Mouse (Mus musculus) embryo, embryonic 9.5 days (tissue): ENCODE measurements around the gene Chka.
A peak's percentile ranks its signal among the peaks of the same experiment; 100 is the strongest.

ENCODE experiments used
- DNase-seq: peaks from one replicate; pipeline ENCODE4 v3.0.0-alpha.2; 2017; ENCODE audit errors: extremely low spot score

Chka gene

DNA sequence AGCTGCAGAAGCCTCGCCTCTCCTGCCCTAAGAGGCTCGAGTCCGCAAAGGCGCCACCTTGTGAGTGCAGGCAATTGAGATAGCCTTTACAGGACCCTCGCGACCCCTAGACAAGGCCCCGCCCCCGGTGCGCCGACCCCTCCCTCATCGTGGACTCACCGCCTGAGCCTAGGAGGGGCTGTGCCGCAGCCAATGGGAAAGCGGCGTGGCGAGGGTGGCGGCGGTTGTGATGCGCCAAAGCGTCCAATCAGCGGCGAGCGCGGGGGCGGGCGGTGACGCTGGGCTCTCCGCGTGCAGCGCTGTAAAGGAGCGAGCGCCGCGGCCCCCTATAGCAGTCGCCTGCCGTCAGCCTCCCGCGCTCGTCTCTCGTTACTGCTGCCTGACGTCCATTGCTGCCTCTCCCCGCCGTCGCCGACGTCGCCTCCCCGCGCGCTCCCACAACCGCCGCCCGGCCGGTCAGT, at the start of gene Chka:
Gene Chka (plus strand): TSS at position 272 of the 461 bp plus-strand sequence.
- DNase-seq = peak; percentile 99

DNA sequence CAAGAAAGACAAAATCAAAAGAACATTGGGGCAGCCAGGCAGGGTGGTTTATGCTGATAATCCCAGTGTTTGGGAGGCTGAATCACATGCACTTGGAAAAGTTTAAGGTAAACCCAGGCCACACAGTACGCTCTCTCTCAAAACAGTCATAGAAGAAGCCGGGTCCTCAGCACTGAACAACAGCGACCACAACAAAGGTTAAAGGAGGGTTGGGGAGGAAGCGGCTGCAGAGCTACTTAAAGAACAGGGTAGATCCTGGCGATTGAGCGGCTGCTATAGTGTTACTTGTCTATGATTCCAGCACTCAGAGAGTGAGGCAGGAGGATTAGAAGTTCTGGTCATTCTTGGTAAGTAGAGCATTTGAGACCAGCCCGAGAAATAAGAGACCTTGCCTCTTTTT, 46.0 kb upstream of the Chka start:
- DNase-seq = no peak

DNA sequence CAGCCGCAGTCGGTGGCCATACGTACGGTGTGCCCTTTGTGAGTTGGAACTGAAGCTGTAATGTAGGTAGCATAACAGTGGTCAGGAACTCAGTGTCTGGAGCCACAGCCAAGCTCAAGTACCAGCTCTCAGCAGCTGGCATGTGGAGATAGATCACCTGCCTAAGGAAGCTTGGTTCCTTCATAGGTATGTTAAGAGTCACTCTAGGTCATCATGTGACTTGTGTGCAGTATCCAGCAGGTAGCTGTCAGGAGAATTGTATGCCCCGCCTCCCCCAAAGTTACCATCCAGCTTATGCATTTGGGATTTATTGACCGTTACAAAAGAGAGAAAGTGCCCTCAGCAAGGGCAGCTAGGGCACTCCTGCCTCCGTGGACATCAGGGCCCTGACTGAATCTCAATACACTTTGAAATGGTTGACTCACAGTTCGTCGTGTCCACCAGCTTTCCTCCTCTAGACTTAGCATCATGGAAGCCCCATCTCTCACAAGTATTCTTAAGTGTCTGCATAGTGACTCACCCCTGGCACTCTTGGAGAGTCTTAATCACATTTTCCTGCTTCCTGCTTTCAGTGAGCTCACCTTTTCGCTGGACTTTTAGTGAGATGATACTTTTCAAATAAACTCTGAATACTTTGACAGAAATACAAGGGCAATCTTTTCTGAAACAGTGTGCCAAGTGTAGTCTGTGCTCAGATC, 40.9 kb upstream of the Chka start:
- no peak for DNase-seq

DNA sequence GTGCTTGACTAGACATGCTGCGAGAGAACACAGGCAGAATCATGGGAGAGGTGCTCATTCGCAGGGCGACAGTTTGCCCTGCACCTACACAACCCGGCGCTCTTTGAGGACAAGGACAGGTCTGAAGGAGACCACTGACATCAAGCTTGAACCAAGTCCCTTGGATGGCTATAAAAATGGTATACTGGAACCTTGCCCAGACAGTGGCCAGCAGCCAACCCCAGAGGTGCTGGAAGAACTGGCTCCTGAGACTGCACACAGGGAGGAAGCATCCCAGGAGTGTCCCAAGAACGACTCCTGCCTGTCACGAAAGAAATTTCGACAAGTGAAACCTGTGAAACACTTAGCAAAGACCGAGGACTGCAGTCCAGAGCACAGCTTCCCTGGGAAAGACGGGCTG, 37.1 kb upstream of the Chka start:
- DNase-seq = no peak

DNA sequence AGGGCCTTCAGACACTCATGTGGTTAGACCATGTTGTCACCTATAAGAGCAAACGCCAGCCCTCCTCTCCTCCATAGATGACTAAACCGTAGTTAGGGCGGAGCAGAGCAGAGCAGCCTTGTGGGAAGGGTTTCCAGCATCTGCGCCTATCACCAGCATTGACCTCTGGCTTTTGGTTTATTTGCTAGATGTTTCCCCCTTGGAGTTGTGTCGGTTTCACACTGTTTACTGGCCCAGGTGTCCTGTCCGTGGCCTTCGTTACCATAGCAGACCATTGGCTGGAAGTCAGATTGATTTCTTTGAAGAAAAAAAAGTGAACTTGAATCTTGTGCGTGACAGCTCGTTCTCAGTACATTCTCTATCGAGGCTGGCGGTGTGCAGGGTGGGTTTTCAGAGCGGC, 35.7 kb upstream of the Chka start:
- DNase-seq = no peak

DNA sequence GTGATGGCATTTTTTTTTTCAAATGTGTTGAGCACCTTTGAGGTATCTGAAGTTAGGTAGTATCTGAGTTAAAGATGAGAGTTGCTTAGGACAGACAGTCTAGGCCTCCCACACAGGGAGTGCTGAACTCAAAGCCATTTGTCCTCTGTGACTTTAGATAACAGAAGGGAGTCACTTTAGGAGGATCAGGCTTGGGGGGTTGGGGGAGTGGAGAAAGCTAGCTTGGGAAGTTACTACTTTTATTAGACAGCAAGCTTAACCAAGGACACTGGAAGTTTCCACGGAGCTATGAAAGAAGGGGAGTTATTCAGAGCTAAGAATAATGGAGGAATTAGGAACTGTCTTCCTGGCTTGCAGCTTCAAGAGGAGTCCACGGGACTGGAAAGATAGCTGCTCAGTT, 32.5 kb upstream of the Chka start:
- no peak for DNase-seq

DNA sequence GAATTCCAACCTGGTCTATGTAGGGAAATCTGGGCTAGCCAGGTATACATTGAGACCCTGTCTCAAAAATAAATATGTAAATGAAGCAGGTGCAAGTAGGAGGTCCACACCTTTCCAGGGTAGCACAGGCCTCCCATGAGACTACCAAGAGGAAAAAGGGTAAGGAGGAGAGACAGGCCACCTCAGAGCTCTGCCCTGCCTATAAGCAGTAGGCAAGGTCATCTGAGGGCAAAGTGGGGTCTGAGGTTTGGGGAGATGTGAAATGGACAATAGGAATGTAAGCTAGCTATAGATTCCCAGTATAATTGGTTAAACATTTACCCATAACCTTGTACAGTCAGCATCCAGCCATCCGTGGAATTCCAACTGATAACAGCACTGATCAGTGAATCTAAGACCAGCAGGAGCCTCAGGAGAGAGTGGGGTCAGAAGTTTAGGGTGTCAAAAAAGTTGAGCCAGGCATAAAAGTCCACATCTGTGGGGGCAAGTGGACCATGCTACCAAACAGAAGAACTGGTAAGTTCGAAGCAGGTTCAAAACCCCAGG, 31.6 kb upstream of the Chka start:
- DNase-seq = no peak

DNA sequence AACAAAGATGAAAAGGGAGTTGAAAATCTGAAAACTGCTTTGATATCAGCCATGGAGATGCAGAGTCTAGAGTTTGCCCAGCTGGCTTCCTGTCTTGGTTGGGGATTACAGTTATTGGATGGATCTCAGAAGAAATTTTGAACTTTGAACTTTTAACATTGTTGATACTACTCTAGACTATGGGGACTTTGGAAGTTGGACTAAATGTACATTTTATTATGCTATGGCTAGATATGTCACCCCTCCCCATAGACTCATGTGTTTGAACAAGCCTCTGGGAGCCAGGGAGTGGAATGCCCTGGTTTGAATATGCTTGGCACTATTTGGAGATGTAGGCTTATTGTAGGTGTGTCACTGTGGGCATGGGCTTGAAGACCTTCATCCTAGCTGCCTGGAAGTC, 26.5 kb upstream of the Chka start:
- DNase-seq = no peak

DNA sequence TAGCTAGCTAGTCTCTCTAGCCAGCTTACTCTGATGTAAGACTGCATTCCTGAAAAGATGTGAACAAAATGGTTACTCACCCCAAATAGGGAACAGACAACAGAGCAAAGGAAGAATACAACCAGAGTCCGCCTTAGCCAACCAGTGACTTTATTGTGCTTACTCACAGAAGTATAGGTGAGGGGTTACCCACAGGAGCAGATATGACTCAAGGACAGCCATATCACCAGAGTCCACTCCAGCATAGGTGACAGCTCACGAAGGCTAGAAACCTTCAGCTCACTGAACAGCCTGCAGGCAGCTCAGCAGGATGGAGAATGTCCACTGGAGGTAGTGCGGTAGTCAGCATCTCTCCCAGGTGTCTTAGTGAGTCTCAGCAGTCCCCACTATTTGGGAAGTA, 21.7 kb upstream of the Chka start:
- no peak for DNase-seq

DNA sequence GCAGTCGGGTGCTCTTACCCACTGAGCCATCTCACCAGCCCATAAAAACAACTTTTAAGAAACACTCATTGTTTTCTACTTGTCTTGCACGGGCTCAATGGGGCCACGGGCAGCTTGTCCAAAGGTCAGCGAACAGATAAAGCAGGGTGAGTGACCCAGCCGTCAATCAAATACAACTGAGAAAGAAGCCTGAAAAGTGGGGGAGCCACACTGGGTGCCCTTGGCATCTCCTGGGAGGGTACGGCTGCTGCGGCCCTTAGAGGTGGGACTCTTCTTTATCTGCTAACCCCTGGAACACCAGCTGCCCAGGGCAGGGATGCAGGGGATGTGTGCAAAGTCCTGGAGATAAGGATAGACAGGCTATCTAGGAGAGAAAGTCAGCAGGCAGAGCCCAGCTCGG, 19.9 kb upstream of the Chka start:
- DNase-seq = peak; percentile 32

DNA sequence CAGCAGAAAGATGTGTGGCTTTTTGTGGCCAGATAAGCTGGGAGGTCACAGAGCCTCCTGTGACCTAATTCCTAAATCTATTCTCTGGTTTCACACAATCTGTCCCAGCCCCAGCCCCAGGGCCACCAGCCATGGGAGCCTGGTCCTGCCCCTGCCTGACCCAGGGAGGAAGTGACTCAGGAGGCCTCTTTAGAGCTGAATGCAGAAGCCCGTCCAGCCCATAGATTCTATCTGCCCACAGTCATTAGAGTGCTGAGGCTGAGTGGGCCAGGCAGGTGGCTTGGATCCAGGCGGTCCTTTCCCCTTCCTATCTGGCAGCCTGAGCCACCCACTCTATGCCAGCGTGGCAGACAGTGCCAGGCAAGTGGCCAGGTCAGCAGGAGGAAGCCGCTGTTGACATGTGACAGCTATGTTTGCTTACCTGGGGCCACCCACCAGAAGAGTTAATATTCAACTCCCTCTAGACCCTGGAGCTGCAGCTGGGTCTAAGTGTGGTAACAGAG, 18.7 kb upstream of the Chka start:
- no peak for DNase-seq

DNA sequence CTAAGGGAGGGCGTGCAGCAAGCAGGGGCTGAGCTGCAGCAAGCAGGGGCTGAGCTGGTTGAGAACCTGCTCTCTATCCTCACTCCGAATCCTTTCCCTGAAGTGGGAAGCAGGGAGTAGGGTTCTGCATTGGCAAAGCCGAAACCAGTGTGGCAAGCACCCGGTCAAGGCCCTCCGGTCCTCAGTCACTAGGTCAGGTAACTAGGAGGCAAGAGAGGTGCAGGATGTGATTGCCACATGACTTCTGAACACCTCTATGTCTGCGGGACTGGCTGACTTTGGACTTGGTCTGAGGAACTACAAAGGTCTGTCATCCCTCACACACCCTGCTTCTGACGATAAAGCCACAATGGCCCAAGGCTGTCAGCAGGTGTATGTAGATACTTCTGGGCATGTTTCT, 17.3 kb upstream of the Chka start:
- no peak for DNase-seq

DNA sequence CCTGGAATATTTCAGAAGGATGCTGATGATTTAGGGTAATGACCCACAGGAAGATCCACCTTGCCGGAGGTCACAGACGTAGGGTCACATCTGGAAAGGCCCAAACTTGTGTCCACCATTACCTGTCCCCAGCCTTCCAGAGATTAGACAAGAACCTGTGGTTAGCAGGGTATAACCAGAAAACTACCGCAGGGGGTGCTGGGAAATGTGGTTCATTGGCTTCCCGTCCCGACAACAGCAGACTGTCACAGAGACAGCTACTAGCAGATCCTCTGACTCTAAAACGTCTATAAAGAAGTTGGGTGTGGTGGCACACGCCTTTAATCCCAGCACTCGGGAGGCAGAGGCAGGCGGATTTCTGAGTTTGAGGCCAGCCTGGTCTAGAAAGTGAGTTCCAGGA, 14.8 kb upstream of the Chka start:
- DNase-seq = no peak

DNA sequence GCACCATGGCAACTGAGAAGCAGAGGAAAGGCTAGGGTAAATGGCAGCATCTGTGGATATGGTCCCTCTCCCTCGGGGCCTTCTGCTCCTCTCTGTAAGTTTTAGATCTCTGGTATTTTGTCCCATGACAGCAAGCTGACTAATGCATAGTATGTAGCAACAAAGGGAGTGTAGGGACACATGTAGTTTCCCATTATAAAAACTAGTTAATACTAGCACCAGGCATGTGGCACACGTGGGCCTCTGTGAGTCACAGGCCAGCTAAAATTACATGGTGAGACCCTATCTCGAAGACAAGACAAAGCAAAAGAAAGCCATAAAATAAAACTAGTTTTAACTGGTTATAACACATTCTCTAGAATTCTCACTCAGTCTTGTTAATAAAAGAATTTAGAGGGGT, 12.6 kb upstream of the Chka start:
- DNase-seq = no peak

DNA sequence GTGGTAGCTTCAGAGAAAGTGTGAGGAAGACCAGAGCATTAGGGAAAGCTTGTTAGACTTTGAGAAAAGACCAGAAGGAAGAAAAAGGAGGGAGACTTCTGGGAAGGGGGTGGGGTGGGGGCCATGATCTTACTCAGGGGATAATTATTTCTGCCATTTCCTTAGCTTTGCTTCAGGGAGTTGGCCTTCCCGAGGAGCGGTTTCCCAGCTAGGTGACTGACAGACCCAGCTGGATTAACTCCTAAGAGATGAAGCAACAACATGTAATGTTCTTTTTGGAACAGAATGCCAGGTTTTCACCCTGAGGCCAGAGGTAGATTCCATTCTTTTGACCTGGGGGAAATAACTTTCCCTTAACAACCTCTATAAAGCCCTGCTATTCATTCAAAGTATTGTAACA, 11.9 kb upstream of the Chka start:
- DNase-seq = no peak

DNA sequence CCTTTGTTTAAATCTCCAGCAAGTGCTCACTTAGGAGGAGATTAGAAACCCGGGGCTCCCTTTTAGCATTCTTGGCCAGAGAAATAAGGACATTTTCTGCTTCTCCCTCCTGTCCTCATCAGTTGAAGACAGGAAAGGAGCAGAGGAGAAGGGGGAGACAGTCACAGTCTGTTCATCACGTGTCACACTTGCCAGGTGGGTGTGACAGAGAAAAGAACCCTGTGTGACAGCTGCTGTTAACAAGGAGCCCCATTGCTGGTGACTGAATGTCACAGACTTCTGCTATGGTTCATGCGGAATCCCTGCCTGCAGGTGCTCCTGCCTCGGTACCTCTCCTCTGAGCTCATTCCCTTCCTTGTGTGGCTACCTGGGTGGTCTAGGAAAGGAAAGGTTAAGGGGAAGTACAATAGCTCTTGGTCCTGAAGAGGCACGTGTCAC, 11.3 kb upstream of the Chka start:
- DNase-seq = no peak

DNA sequence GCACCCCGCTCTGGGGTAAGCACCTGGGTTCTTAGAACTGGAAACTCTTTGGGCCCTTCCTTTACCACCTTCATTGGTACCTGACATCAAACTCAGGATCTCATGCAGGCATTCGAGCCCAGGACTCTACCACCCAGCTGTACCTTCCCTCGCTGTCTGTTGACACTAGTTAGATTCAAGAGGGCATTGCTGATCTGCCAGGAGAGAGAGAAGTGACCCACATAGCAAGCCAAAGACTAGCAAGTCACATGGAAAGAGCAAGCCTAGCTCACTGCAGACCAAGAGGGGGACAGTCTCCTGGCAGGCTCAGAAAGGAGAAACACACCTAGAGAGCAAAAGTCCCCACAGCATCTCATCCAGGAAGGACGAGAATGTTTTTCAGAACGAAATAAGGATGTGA, 10.9 kb upstream of the Chka start:
- no peak for DNase-seq

DNA sequence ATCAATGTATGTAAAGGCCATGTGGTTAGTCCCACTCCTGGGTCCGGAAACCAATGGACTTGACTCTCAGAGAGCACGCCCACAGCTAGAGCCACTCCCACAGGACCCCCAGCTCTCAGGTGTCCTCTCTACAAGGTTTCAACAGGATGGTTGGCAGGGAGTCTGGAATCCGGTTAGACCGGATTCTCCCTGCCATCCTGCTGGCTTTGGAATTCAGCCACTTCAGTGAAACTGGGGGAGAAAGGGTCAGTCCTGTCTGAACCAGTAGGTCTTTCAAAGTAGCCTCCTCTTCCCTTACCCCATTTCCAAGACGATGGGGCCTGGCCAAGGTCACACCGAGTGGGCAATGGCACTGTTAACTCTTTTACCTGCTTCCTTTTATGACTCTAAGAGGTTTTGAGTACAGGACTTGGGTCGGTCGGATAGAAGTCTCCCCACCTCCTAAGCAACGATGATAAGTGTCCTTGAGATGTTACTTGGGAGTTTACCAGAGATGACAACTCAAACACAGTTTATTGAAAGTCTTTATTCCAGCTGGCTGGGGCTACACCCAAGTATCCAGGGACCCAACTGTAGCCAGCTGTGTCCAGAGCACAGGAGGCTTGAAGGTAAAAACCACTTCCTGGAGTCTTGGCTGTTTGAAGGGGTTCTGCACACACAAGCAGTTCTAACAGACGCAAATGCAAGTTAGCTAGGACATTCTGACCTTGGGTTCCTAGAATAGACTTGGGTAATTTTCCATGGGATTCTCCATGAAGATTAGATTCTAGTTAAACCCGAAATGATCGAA, 9.0 kb upstream of the Chka start:
- DNase-seq = no peak

DNA sequence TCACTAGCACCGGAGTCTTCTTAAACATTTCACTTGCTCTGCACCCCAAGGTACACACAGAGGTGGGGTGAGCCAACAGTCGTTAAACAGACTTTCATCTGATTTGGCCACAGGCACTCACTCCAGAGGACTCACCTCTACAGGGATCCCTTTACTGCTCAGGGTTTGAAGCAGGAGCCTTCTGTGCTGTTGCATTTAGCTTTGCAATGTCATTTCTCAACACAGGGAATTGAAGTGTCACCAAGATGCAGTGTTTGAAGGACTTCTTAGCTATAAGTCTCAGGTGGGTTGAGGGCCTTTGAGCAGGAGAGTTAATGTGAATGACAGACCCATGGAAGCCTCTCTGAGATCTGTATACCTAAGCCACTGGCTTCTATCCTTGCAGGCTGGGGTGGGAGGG, 7.9 kb upstream of the Chka start:
- DNase-seq = no peak

DNA sequence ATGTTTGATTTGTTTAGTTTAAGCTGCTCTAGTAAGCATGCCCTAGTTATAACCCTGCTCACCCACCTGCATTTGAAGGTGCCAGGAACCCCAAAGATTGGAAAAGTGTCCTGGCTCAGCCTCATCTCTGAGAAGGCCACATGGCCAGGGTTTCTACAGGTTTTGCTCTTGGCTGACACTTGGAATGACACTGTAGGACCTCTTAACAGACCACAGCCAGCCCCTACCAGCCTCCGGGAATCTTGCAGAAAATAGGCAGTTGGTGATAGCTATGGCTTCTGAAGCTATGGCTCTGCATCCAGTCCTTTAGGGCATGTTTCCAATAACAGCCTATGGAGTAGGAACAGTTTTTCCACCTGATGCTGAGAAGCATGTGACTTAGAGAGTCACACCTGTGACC, 6.7 kb upstream of the Chka start:
- DNase-seq = no peak

DNA sequence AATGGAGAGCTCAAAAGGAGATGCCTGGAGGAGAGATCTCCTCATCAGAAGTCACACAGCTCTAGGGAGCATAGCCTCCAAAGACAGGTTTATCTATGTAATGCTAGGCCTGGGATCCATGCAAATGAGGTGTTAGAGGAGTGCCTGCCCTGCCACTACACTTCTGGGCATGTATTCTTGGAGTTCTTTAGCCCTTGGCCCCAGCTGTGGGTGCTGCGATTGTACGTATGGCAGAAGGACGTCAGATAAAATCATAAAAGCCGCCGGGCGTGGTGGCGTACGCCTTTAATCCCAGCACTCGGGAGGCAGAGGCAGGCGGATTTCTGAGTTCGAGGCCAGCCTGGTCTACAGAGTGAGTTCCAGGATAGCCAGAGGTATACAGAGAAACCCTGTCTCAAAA, 6.2 kb upstream of the Chka start:
- DNase-seq = no peak

DNA sequence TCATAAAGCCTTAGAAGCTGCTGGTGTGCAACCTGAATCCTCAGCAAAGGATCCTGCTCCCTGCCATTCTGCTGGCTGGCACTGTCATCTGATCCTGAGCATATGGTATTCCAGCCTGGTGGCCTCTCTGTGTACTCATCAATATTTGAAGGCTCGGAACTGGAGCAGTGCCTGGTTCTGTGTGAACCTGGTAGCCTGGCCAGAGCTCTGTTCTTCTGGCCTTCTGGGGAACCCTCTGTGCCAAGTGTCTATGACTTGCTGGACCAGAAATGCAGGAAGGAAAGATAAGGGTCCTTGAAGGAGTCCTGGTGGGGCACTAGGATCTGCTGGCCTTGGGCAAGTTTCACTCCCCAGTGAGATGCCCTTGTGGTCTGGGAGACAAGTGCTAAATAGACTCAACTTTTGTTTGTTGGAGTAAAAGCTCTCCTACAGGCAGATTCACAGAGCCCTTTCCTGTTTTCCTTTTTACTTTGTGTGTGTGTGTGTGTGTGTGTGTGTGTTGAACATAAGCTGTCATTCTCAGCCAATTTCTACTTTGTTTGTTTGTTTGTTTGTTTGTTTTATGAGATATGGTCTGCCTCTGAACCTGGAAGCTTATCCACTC, 5.7 kb upstream of the Chka start:
- DNase-seq = no peak
